21 mouse cellular contexts compared by ENCODE assay signal in genomic region chr19:14590154-14590553, GRCm38 (mm10). TPM values are rescaled to one million over a fixed set of nuclear protein-coding genes. Genes with fewer than 3 reads are reported as not detected.
DNase-seq lines count a peak whose midpoint lies in the region; ATAC-seq lines count a peak whose summit lies in the region.
"Had no signal": no experiment of that assay in that cellular context is flagged by ENCODE, and none has a peak within 500 bp of the region (broad histone marks: within the 10 kb centered on the region; RNA-seq: fewer than 3 reads in every experiment).

No protein-coding gene starts in this region.

- ATAC-seq in forebrain, embryonic 11.5 days (replicated peaks; ENCODE audit: low FRiP score) = peak; percentile 51; the same call in 1 of the 2 replicates
- ATAC-seq in forebrain, embryonic 13.5 days = no peak
- no peak for ATAC-seq in hindbrain, embryonic 15.5 days (ENCODE audit: low FRiP score, low read depth)
- no peak for ATAC-seq in neural tube, embryonic 13.5 days (ENCODE audit: low read depth)
- ATAC-seq in cerebellum, adult (ENCODE audit: insufficient number of reproducible peaks, low FRiP score, low TSS enrichment) = no peak
- ATAC-seq: inflammation-experienced regulatory T-cells, adult 6 months had no signal

- no peaks in the 10 kb centered on the region for H3K9me3 ChIP-seq in forebrain, embryonic 11.5 days (ENCODE audit: control insufficient read depth, low read length)
- no peaks in the 10 kb centered on the region for H3K9me3 ChIP-seq in forebrain, embryonic 10.5 days
- no peaks in the 10 kb centered on the region for H3K9me3 ChIP-seq in forebrain, embryonic 13.5 days (replicated peaks)
- H3K9me3 ChIP-seq in hindbrain, embryonic 15.5 days = no peaks in the 10 kb centered on the region
- H3K9me3 ChIP-seq in neural tube, embryonic 13.5 days = no peaks in the 10 kb centered on the region
- H3K9me3 ChIP-seq: heart, embryonic 10.5 days; stomach, embryonic 15.5 days had no signal

- H3K27me3 ChIP-seq in forebrain, embryonic 11.5 days (ENCODE audit: control insufficient read depth, insufficient read depth, low read length) = no peaks in the 10 kb centered on the region
- peaks cover 5% of the 10 kb centered on the region; the same call in 1 of the 2 replicates for H3K27me3 ChIP-seq in forebrain, embryonic 10.5 days (ENCODE audit: poor library complexity, severe bottlenecking)
- peaks cover 3% of the 10 kb centered on the region for H3K27me3 ChIP-seq in forebrain, embryonic 13.5 days
- no peaks in the 10 kb centered on the region for H3K27me3 ChIP-seq in hindbrain, embryonic 15.5 days
- H3K27me3 ChIP-seq in neural tube, embryonic 13.5 days = 0 out of 2 replicates have a peak, but pooled peaks cover 7% of the 10 kb centered on the region
- H3K27me3 ChIP-seq: CH12.LX; stomach, embryonic 15.5 days had no signal

- no peak overlapping the region for H3K27ac ChIP-seq in forebrain, embryonic 11.5 days (ENCODE audit: low read depth, low read length)
- H3K27ac ChIP-seq in forebrain, embryonic 10.5 days = no peak overlapping the region
- H3K27ac ChIP-seq in forebrain, embryonic 13.5 days = no peak overlapping the region
- no peak overlapping the region for H3K27ac ChIP-seq in hindbrain, embryonic 15.5 days (replicated peaks)
- no peak overlapping the region for H3K27ac ChIP-seq in neural tube, embryonic 13.5 days (replicated peaks)
- H3K27ac ChIP-seq: heart, embryonic 10.5 days; stomach, embryonic 15.5 days had no signal

- no peak overlapping the region for H3K9ac ChIP-seq in forebrain, embryonic 11.5 days (ENCODE audit: low read length)
- no peak overlapping the region for H3K9ac ChIP-seq in forebrain, embryonic 13.5 days
- no peak overlapping the region for H3K9ac ChIP-seq in hindbrain, embryonic 15.5 days
- H3K9ac ChIP-seq in neural tube, embryonic 13.5 days = no peak overlapping the region
- H3K9ac ChIP-seq: stomach, embryonic 15.5 days had no signal

- H3K4me2 ChIP-seq in forebrain, embryonic 11.5 days (ENCODE audit: low read depth, low read length, severe bottlenecking) = no peak overlapping the region
- peak overlapping the region; percentile 30 for H3K4me2 ChIP-seq in forebrain, embryonic 13.5 days
- H3K4me2 ChIP-seq in hindbrain, embryonic 15.5 days = peak overlapping the region; percentile 35
- peak overlapping the region; percentile 35 for H3K4me2 ChIP-seq in neural tube, embryonic 13.5 days
- H3K4me2 ChIP-seq: stomach, embryonic 15.5 days had no signal

- no peaks in the 10 kb centered on the region; the same call in 1 of the 2 replicates for H3K36me3 ChIP-seq in forebrain, embryonic 11.5 days (ENCODE audit: control insufficient read depth, insufficient read depth, low read length)
- peaks cover 68% of the 10 kb centered on the region for H3K36me3 ChIP-seq in forebrain, embryonic 10.5 days (replicated peaks)
- peaks cover 7% of the 10 kb centered on the region; the same call in 1 of the 2 replicates for H3K36me3 ChIP-seq in forebrain, embryonic 13.5 days (ENCODE audit: poor library complexity, severe bottlenecking)
- H3K36me3 ChIP-seq in hindbrain, embryonic 15.5 days = no peaks in the 10 kb centered on the region
- H3K36me3 ChIP-seq in neural tube, embryonic 13.5 days = peaks cover 14% of the 10 kb centered on the region; the same call in 1 of the 2 replicates
- H3K36me3 ChIP-seq: stomach, embryonic 15.5 days had no signal

- H3K4me1 ChIP-seq in forebrain, embryonic 11.5 days (replicated peaks; ENCODE audit: control insufficient read depth, insufficient read depth, low read length) = peaks cover 18% of the 10 kb centered on the region
- peaks cover 94% of the 10 kb centered on the region for H3K4me1 ChIP-seq in forebrain, embryonic 10.5 days
- H3K4me1 ChIP-seq in forebrain, embryonic 13.5 days = peaks cover 67% of the 10 kb centered on the region
- peaks cover 45% of the 10 kb centered on the region for H3K4me1 ChIP-seq in hindbrain, embryonic 15.5 days (replicated peaks)
- peaks cover 67% of the 10 kb centered on the region for H3K4me1 ChIP-seq in neural tube, embryonic 13.5 days (replicated peaks)

- WGBS in forebrain, embryonic 11.5 days = 31% methylated on average over 7 of the region's 7 CpGs
- 34% methylated on average over 7 of the region's 7 CpGs for WGBS in forebrain, embryonic 10.5 days
- 17% methylated on average over 7 of the region's 7 CpGs for WGBS in forebrain, embryonic 13.5 days
- 33% methylated on average over 7 of the region's 7 CpGs for WGBS in hindbrain, embryonic 15.5 days
- 27% methylated on average over 7 of the region's 7 CpGs for WGBS in neural tube, embryonic 13.5 days

- DNase-seq in forebrain, embryonic 11.5 days (ENCODE audit: low spot score) = no peak
- DNase-seq in forebrain, embryonic 10.5 days (ENCODE audit: extremely low spot score, low spot score) = no peak
- DNase-seq in adrenal gland, postnatal 10 days = no peak
- DNase-seq in adrenal gland, adult (ENCODE audit: inconsistent age in 2 of 2, low spot score in 1 of 2) = no peak
- DNase-seq: adrenal gland, adult 2 months; cerebellum, adult 2 months; gastrocnemius, postnatal 36 days; heart, postnatal 10 days; left cerebral cortex, postnatal 4 days; lung, adult 18-20 months; lung, postnatal 36 days; thymus, adult 2 months had no signal

- no peak overlapping the region for H3K4me3 ChIP-seq in forebrain, embryonic 11.5 days (ENCODE audit: low read depth, low read length)
- H3K4me3 ChIP-seq in forebrain, embryonic 10.5 days = no peak overlapping the region
- no peak overlapping the region for H3K4me3 ChIP-seq in forebrain, embryonic 13.5 days
- no peak overlapping the region for H3K4me3 ChIP-seq in hindbrain, embryonic 15.5 days
- no peak overlapping the region for H3K4me3 ChIP-seq in neural tube, embryonic 13.5 days
- H3K4me3 ChIP-seq: erythroblast, embryonic 14.5 days; heart, embryonic 10.5 days; stomach, embryonic 15.5 days had no signal

RNA-seq across cellular contexts. Expression of gene Tle4, which starts 7.7 kb away (rescaled TPM):
- 44.7 and 46.4 TPM in 2 replicates for polyA plus RNA-seq in forebrain, embryonic 11.5 days (2014; fragmentation: Nextera tagmentation; extraction: Ambion mirVana)
- polyA plus RNA-seq in forebrain, embryonic 10.5 days (2016; fragmentation: Nextera tagmentation; extraction: Ambion mirVana) = 24.1 and 24.5 TPM in 2 replicates
- polyA plus RNA-seq in forebrain, embryonic 13.5 days (2015; fragmentation: Nextera tagmentation; extraction: Ambion mirVana) = 26.9 and 30.5 TPM in 2 replicates
- polyA plus RNA-seq in hindbrain, embryonic 15.5 days (2015; fragmentation: Nextera tagmentation; extraction: Ambion mirVana) = 28.7 and 29.7 TPM in 2 replicates
- 32.5 and 33.9 TPM in 2 replicates for polyA plus RNA-seq in neural tube, embryonic 13.5 days (2015; fragmentation: Nextera tagmentation; extraction: Ambion mirVana)
- 10 to 100 TPM; 12.2 to 14.3 TPM for total RNA-seq in adrenal gland, postnatal 10 days (2021)
